Mouse (Mus musculus) ovary, postnatal 36 days (tissue): ENCODE data around the gene 4930486L24Rik.
"Not testable (repeated sequence)": the region's sequence is repeated elsewhere in the genome, so short reads cannot be mapped to it uniquely, and the experiment has no call there.

ENCODE experiments used
- DNase-seq: peaks from one replicate; pipeline ENCODE4 v3.0.0; 2022; ENCODE audit warnings: low spot score, mixed read lengths

Gene 4930486L24Rik

GRCm38 (mm10) chr13:60864281-60864680 lies at the start of gene 4930486L24Rik:
TSS of gene 4930486L24Rik (minus strand) at chr13:60864475.
- DNase-seq = no peak

GRCm38 (mm10) chr13:60904780-60905179 lies 40.5 kb upstream of the 4930486L24Rik start, which contains the start of gene Tpbpb:
TSS of gene Tpbpb (minus strand) at chr13:60904880.
- DNase-seq = not testable (repeated sequence)

GRCm38 (mm10) chr13:60897328-60897727 lies 33.1 kb upstream of the 4930486L24Rik start, which contains the start of gene Ctla2b:
TSS of gene Ctla2b (minus strand) at chr13:60897447.
- peak; percentile 9 for DNase-seq

GRCm38 (mm10) chr13:60896794-60897193 lies 32.5 kb upstream of the 4930486L24Rik start, which contains the start of gene Gm49392:
TSS of gene Gm49392 (minus strand) at chr13:60896894.
- not testable (repeated sequence) for DNase-seq

GRCm38 (mm10) chr13:60895406-60896160 lies 31.3 kb upstream of the 4930486L24Rik start:
- DNase-seq = no peak

GRCm38 (mm10) chr13:60892301-60892700 lies 28.0 kb upstream of the 4930486L24Rik start:
- no peak for DNase-seq

GRCm38 (mm10) chr13:60848241-60849120 lies 15.8 kb downstream of the 4930486L24Rik start:
- DNase-seq = no peak

- no peak for DNase-seq
Measured at GRCm38 (mm10) chr13:60843153-60843552, 21.1 kb downstream of the 4930486L24Rik start.

GRCm38 (mm10) chr13:60842703-60843102 lies 21.6 kb downstream of the 4930486L24Rik start:
- DNase-seq = no peak

- DNase-seq = no peak
Measured at GRCm38 (mm10) chr13:60839353-60839902, 24.8 kb downstream of the 4930486L24Rik start.

- no peak for DNase-seq
Measured at GRCm38 (mm10) chr13:60826052-60826451, 38.2 kb downstream of the 4930486L24Rik start.

GRCm38 (mm10) chr13:60820486-60821175 lies 43.6 kb downstream of the 4930486L24Rik start:
- DNase-seq = no peak

- DNase-seq = peak; percentile 36
Measured at GRCm38 (mm10) chr13:60819469-60819868, 44.8 kb downstream of the 4930486L24Rik start.

GRCm38 (mm10) chr13:60813722-60814121 lies 50.6 kb downstream of the 4930486L24Rik start:
- DNase-seq = no peak

- DNase-seq = no peak
Measured at GRCm38 (mm10) chr13:60812768-60813167, 51.5 kb downstream of the 4930486L24Rik start.

- DNase-seq = no peak
Measured at GRCm38 (mm10) chr13:60809690-60810089, 54.6 kb downstream of the 4930486L24Rik start.

- no peak for DNase-seq
Measured at GRCm38 (mm10) chr13:60802749-60803148, 61.5 kb downstream of the 4930486L24Rik start, which contains the start of gene Ctsll3. TSS of gene Ctsll3 (minus strand) at chr13:60802849.
